Mouse (Mus musculus) C3H10T1/2 (cell line): Measurements from ENCODE around the gene Pcare. TPM values are rescaled to one million over a fixed set of nuclear protein-coding genes. Genes with fewer than 3 reads are reported as not detected.

Source experiments
- polyA plus RNA-seq, 2 experiments: library from polyadenylated mRNA; unstranded; fragments of >200 nt; fragmentation: generic; extraction: Trizol; gene quantifications; one replicate each; pipeline ENCODE4 v1.2.1; 2012; ENCODE audit warnings: missing spikeins in 2 of 2

The Pcare gene
- under 1 TPM in 1 of 2 experiments, not detected in 1; 0.01 TPM for polyA plus RNA-seq

GRCm38 (mm10) chr17:71752831-71753230 lies at the start of gene Pcare:
TSS of gene Pcare (minus strand) at chr17:71752894.

GRCm38 (mm10) chr17:71768173-71768572 lies 15.5 kb upstream of the Pcare start, which contains the start of gene Clip4:
TSS of gene Clip4 (plus strand) at chr17:71768473.

Other genes starting within 250 kb of the Pcare start
- 10 to 100 TPM in 1 of 2 experiments, 1 to 10 TPM in 1; 1.5 to 12.9 TPM for gene Ndc80, start 226.0 kb downstream of the Pcare start, polyA plus RNA-seq
- under 1 TPM; 0.02 to 0.81 TPM for gene Spdya, start 200.8 kb downstream of the Pcare start, polyA plus RNA-seq
- 10 to 100 TPM in 1 of 2 experiments, 1 to 10 TPM in 1; 6.6 to 10.3 TPM for gene Wdr43, start 137.0 kb downstream of the Pcare start, polyA plus RNA-seq
- under 1 TPM; 0.05 to 0.25 TPM for gene Togaram2, start 79.6 kb downstream of the Pcare start, polyA plus RNA-seq
- 1 to 10 TPM; 1.7 to 7.5 TPM for gene Clip4, start 15.6 kb upstream of the Pcare start, polyA plus RNA-seq